ENCODE assay signal across 8 mouse cellular contexts in genomic region chr4:82435716-82436115, GRCm38 (mm10).
A peak's percentile ranks its signal among the peaks of the same experiment; 100 is the strongest.
DNase-seq lines count a peak whose midpoint lies in the region; ATAC-seq and TF ChIP-seq lines count a peak whose summit lies in the region.

No protein-coding gene starts in this region.

- peaks cover 11% of the 10 kb centered on the region; the same call in 1 of the 2 replicates for H3K4me1 ChIP-seq in embryonic facial prominence, embryonic 10.5 days
- 0 out of 2 replicates have a peak, but pooled peaks cover 3% of the 10 kb centered on the region for H3K4me1 ChIP-seq in kidney, adult 2 months (ENCODE audit: control insufficient read depth, insufficient read depth, low read length)

- no peak for TF ChIP-seq CTCF in left cerebral cortex, adult 2 months (IDR thresholded peaks at IDR 0.05)
- TF ChIP-seq CTCF in kidney, adult 2 months (conservative IDR thresholded peaks at IDR 0.05; ENCODE audit: insufficient read depth, insufficient read length, low read depth, low read length): no peak

- H3K27ac ChIP-seq in left cerebral cortex, adult 2 months: peak overlapping the region; percentile 54; the same call in 1 of the 2 replicates
- no peak overlapping the region for H3K27ac ChIP-seq in embryonic facial prominence, embryonic 10.5 days (replicated peaks)
- peak overlapping the region; percentile 83 for H3K27ac ChIP-seq in kidney, adult 2 months (ENCODE audit: insufficient read depth, low read depth, low read length)

- no peak for DNase-seq in left cerebral cortex, adult 2 months (ENCODE audit: extremely low spot score in 1 of 2, low spot score in 2 of 2)
- DNase-seq in left cerebral cortex, adult 8-10 months (ENCODE audit: low spot score in 2 of 2): no peak
- DNase-seq in embryonic facial prominence, embryonic 10.5 days (ENCODE audit: low spot score): peak; percentile 22
- DNase-seq in kidney, adult 2 months: peak; percentile 88
- DNase-seq in lung, postnatal 14 days: peak; percentile 60
- no peak for DNase-seq in layer of hippocampus, adult 8-10 months (ENCODE audit: low spot score in 2 of 2)
- no peak for DNase-seq in cerebellum, adult 11-12 months

- H3K27me3 ChIP-seq in embryonic facial prominence, embryonic 10.5 days (replicated peaks; ENCODE audit: low read depth, poor library complexity, severe bottlenecking): no peaks in the 10 kb centered on the region
- no peaks in the 10 kb centered on the region for H3K27me3 ChIP-seq in kidney, adult 2 months (replicated peaks; ENCODE audit: control insufficient read depth, insufficient read depth, low read length)

- WGBS in embryonic facial prominence, embryonic 10.5 days: 54% methylated on average over 5 of the region's 5 CpGs
- 60% methylated on average over 5 of the region's 5 CpGs for WGBS in kidney, adult 2 months

- TF ChIP-seq POLR2A in kidney, adult 2 months (IDR thresholded peaks at IDR 0.05; ENCODE audit: low read depth, low read length): no peak

- no peaks in the 10 kb centered on the region for H3K36me3 ChIP-seq in embryonic facial prominence, embryonic 10.5 days (replicated peaks)
- no peaks in the 10 kb centered on the region for H3K36me3 ChIP-seq in kidney, adult 2 months (ENCODE audit: control insufficient read depth, insufficient read depth, low read length)

- intact Hi-C loops in left cerebral cortex, adult 2 months (cut with DNase I): loop anchor here (5.0 kb wide), 2 partner anchors 62 to 73 kb away; no protein-coding TSS in a partner anchor

- no peak for ATAC-seq in activated CD4-positive, CD25-positive, alpha-beta regulatory T cell, adult 4 months

- H3K4me3 ChIP-seq in left cerebral cortex, adult 2 months: no peak overlapping the region
- no peak overlapping the region for H3K4me3 ChIP-seq in embryonic facial prominence, embryonic 10.5 days
- no peak overlapping the region for H3K4me3 ChIP-seq in kidney, adult 2 months (ENCODE audit: insufficient read depth, low read depth, low read length)

- H3K9me3 ChIP-seq in embryonic facial prominence, embryonic 10.5 days: no peaks in the 10 kb centered on the region

Comparison
In these comparisons a context has a peak if more than half of its experiments do, and no peak if none do; other contexts are left out.
1. DNase-seq: peak in embryonic facial prominence, embryonic 10.5 days (single experiment), kidney, adult 2 months (single experiment) and lung, postnatal 14 days (single experiment); none in left cerebral cortex, adult 2 months (0 of 2), left cerebral cortex, adult 8-10 months (0 of 2), layer of hippocampus, adult 8-10 months (0 of 2) and cerebellum, adult 11-12 months (single experiment).